Mouse (Mus musculus) adrenal gland, adult 8-10 months (tissue): ENCODE results near the gene Gm8922. TPM values are rescaled to one million over a fixed set of nuclear protein-coding genes. Genes with fewer than 3 reads are reported as not detected.
"Not testable (repeated sequence)": the region's sequence is repeated elsewhere in the genome, so short reads cannot be mapped to it uniquely, and the experiment has no call there.

Experiments used
- DNase-seq: peaks from one replicate; pipeline ENCODE4 v3.0.0; 2022
- total RNA-seq, 4 experiments: library from RNA; stranded (reverse); gene quantifications; 2 replicates each; pipeline ENCODE4 v1.2.4; 2022

Gene Gm8922
- not detected for total RNA-seq

DNA sequence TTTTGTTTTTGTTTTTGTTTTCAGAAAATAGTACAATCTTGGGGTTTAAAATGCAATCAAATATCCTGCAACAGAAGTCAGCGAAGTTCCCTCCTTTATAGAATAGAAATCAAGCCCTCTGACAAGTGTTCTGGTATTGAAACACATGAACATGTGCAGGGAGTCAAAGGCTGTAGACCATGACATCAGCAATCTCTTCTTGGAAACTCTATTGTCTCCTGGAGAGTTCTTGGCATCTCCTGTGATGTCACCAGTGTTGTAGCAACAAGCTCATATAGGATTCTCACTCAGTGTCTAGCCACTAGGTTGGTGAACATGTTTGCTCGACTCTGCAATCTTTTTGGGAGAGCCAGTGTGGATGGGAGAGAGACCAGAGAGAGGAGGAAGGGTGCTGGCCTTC, at the start of gene Gm8922:
Gene Gm8922 (plus strand): TSS at position 301 of the 400 bp plus-strand sequence.
- not testable (repeated sequence) for DNase-seq

Other genes starting within 250 kb of the Gm8922 start
- gene Gm8906, start 179.3 kb upstream of the Gm8922 start, total RNA-seq, result not detected
- not detected for gene Gm6460, start 87.0 kb upstream of the Gm8922 start, total RNA-seq
- not detected for gene Gm8926, start 88.6 kb downstream of the Gm8922 start, total RNA-seq
- not detected for gene Gm6465, start 163.6 kb downstream of the Gm8922 start, total RNA-seq
- not detected for gene 4933402N22Rik, start 236.1 kb downstream of the Gm8922 start, total RNA-seq